Mouse (Mus musculus): ENCODE data around the gene Arl8a. TPM values are rescaled to one million over a fixed set of nuclear protein-coding genes. Genes with fewer than 3 reads are reported as not detected.
"Not testable (repeated sequence)": the region's sequence is repeated elsewhere in the genome, so short reads cannot be mapped to it uniquely, and the experiment has no call there.

Arl8a gene
- polyA plus RNA-seq, 1 experiment = 204 TPM

- Histone ChIP-seq H3K27ac (ENCODE audit: insufficient read depth, low read depth, low read length) (no peak overlapping the region), H3K4me1 (ENCODE audit: control insufficient read depth, insufficient read depth, low read length) (no peaks in the 10 kb centered on the region), H3K4me3 (ENCODE audit: insufficient read depth, low read length) (no peak overlapping the region)
- TF ChIP-seq CTCF (IDR thresholded peaks at IDR 0.05; ENCODE audit: low read depth, low read length) (no peak), POLR2A (IDR thresholded peaks at IDR 0.05; ENCODE audit: borderline replicate concordance, low read depth, low read length) (no peak)
These were observed 41.6 kb downstream of the Arl8a start for GRCm38 (mm10) chr1:135188197-135188596.

GRCm38 (mm10) chr1:135189186-135189585 lies 42.6 kb downstream of the Arl8a start:
- no peak for TF ChIP-seq POLR2A (IDR thresholded peaks at IDR 0.05; ENCODE audit: borderline replicate concordance, low read depth, low read length)
- TF ChIP-seq CTCF (IDR thresholded peaks at IDR 0.05; ENCODE audit: low read depth, low read length) = no peak
- Histone ChIP-seq H3K27ac (ENCODE audit: insufficient read depth, low read depth, low read length) (no peak overlapping the region), H3K4me1 (ENCODE audit: control insufficient read depth, insufficient read depth, low read length) (no peaks in the 10 kb centered on the region), H3K4me3 (ENCODE audit: insufficient read depth, low read length) (no peak overlapping the region)

- H3K27ac ChIP-seq (ENCODE audit: insufficient read depth, low read depth, low read length); H3K4me3 ChIP-seq (ENCODE audit: insufficient read depth, low read length); H3K4me1 ChIP-seq (ENCODE audit: control insufficient read depth, insufficient read depth, low read length): not testable (repeated sequence)
These were observed 47.7 kb downstream of the Arl8a start for GRCm38 (mm10) chr1:135194335-135194734.

GRCm38 (mm10) chr1:135195907-135196440 lies 49.4 kb downstream of the Arl8a start:
- Histone ChIP-seq H3K4me3 (ENCODE audit: insufficient read depth, low read length) (no peak overlapping the region), H3K27ac (ENCODE audit: insufficient read depth, low read depth, low read length) (no peak overlapping the region), H3K4me1 (ENCODE audit: control insufficient read depth, insufficient read depth, low read length) (no peaks in the 10 kb centered on the region)
- TF ChIP-seq CTCF (IDR thresholded peaks at IDR 0.05; ENCODE audit: low read depth, low read length) (no peak), POLR2A (IDR thresholded peaks at IDR 0.05; ENCODE audit: borderline replicate concordance, low read depth, low read length) (no peak)

GRCm38 (mm10) chr1:135198412-135198811 lies 51.8 kb downstream of the Arl8a start:
- TF ChIP-seq CTCF (IDR thresholded peaks at IDR 0.05; ENCODE audit: low read depth, low read length) = no peak
- TF ChIP-seq POLR2A (IDR thresholded peaks at IDR 0.05; ENCODE audit: borderline replicate concordance, low read depth, low read length) = no peak
- H3K4me3 ChIP-seq (ENCODE audit: insufficient read depth, low read length) = no peak overlapping the region
- no peak overlapping the region for H3K27ac ChIP-seq (ENCODE audit: insufficient read depth, low read depth, low read length)
- no peaks in the 10 kb centered on the region for H3K4me1 ChIP-seq (ENCODE audit: control insufficient read depth, insufficient read depth, low read length)

GRCm38 (mm10) chr1:135199014-135199819 lies 52.6 kb downstream of the Arl8a start:
- Histone ChIP-seq H3K4me1 (ENCODE audit: control insufficient read depth, insufficient read depth, low read length) (no peaks in the 10 kb centered on the region), H3K27ac (ENCODE audit: insufficient read depth, low read depth, low read length) (no peak overlapping the region), H3K4me3 (ENCODE audit: insufficient read depth, low read length) (no peak overlapping the region)
- TF ChIP-seq CTCF (IDR thresholded peaks at IDR 0.05; ENCODE audit: low read depth, low read length) (no peak), POLR2A (IDR thresholded peaks at IDR 0.05; ENCODE audit: borderline replicate concordance, low read depth, low read length) (no peak)

GRCm38 (mm10) chr1:135200400-135200799 lies 53.8 kb downstream of the Arl8a start:
- Histone ChIP-seq H3K27ac (ENCODE audit: insufficient read depth, low read depth, low read length) (no peak overlapping the region), H3K4me1 (ENCODE audit: control insufficient read depth, insufficient read depth, low read length) (no peaks in the 10 kb centered on the region), H3K4me3 (ENCODE audit: insufficient read depth, low read length) (no peak overlapping the region)
- no peak for TF ChIP-seq POLR2A (IDR thresholded peaks at IDR 0.05; ENCODE audit: borderline replicate concordance, low read depth, low read length)
- no peak for TF ChIP-seq CTCF (IDR thresholded peaks at IDR 0.05; ENCODE audit: low read depth, low read length)

- H3K27ac ChIP-seq (ENCODE audit: insufficient read depth, low read depth, low read length) = no peak overlapping the region
- TF ChIP-seq CTCF (IDR thresholded peaks at IDR 0.05; ENCODE audit: low read depth, low read length) = no peak
- TF ChIP-seq POLR2A (IDR thresholded peaks at IDR 0.05; ENCODE audit: borderline replicate concordance, low read depth, low read length) = no peak
- H3K4me3 ChIP-seq (ENCODE audit: insufficient read depth, low read length) = no peak overlapping the region
- H3K4me1 ChIP-seq (ENCODE audit: control insufficient read depth, insufficient read depth, low read length) = no peaks in the 10 kb centered on the region
These were observed 57.8 kb downstream of the Arl8a start for GRCm38 (mm10) chr1:135204196-135205126.

GRCm38 (mm10) chr1:135205257-135205656 lies 58.6 kb downstream of the Arl8a start:
- TF ChIP-seq CTCF (IDR thresholded peaks at IDR 0.05; ENCODE audit: low read depth, low read length) (no peak), POLR2A (IDR thresholded peaks at IDR 0.05; ENCODE audit: borderline replicate concordance, low read depth, low read length) (no peak)
- Histone ChIP-seq H3K4me3 (ENCODE audit: insufficient read depth, low read length) (no peak overlapping the region), H3K4me1 (ENCODE audit: control insufficient read depth, insufficient read depth, low read length) (no peaks in the 10 kb centered on the region), H3K27ac (ENCODE audit: insufficient read depth, low read depth, low read length) (no peak overlapping the region)

Other genes starting within 250 kb of the Arl8a start
- 4.6 and 6.9 TPM in 2 replicates for gene Ppp1r12b, start 190.9 kb upstream of the Arl8a start, polyA plus RNA-seq (2012; ENCODE audit: insufficient read depth, insufficient read length, missing spikeins)
- 20.3 and 33.5 TPM in 2 replicates for gene Ube2t, start 184.3 kb upstream of the Arl8a start, polyA plus RNA-seq (2012; ENCODE audit: insufficient read depth, insufficient read length, missing spikeins)
- gene Lgr6, start 41.5 kb upstream of the Arl8a start, polyA plus RNA-seq (2012; ENCODE audit: insufficient read depth, insufficient read length, missing spikeins) = not detected in 2 replicates
- gene Ptpn7, start 14.1 kb upstream of the Arl8a start, polyA plus RNA-seq (2012; ENCODE audit: insufficient read depth, insufficient read length, missing spikeins) = 42.8 and 49.1 TPM in 2 replicates
- gene Gpr37l1, start 20.9 kb downstream of the Arl8a start, polyA plus RNA-seq (2012; ENCODE audit: insufficient read depth, insufficient read length, missing spikeins) = not detected in 2 replicates
- not detected in 2 replicates for gene Elf3, start 111.7 kb downstream of the Arl8a start, polyA plus RNA-seq (2012; ENCODE audit: insufficient read depth, insufficient read length, missing spikeins)
- 207 and 219 TPM in 2 replicates for gene Rnpep, start 137.3 kb downstream of the Arl8a start, polyA plus RNA-seq (2012; ENCODE audit: insufficient read depth, insufficient read length, missing spikeins)
- gene Timm17a, start 167.0 kb downstream of the Arl8a start, polyA plus RNA-seq (2012; ENCODE audit: insufficient read depth, insufficient read length, missing spikeins) = 40.7 and 43.0 TPM in 2 replicates
- gene Lmod1, start 178.0 kb downstream of the Arl8a start, polyA plus RNA-seq (2012; ENCODE audit: insufficient read depth, insufficient read length, missing spikeins) = 0.13 and 0.20 TPM in 2 replicates
- not detected in 2 replicates for gene Shisa4, start 228.4 kb downstream of the Arl8a start, polyA plus RNA-seq (2012; ENCODE audit: insufficient read depth, insufficient read length, missing spikeins)

Measured in bone marrow macrophage, adult 2 months (primary cell).